Mouse (Mus musculus) CH12.LX (cell line): ENCODE results near the gene Mrtfa. TPM values are rescaled to one million over a fixed set of nuclear protein-coding genes. Genes with fewer than 3 reads are reported as not detected.
A peak's percentile ranks its signal among the peaks of the same experiment; 100 is the strongest.

Experiments
- DNase-seq: peaks from one replicate; pipeline ENCODE4 v3.0.0-alpha.2; 2013; ENCODE audit errors: extremely low read depth
- H3K27ac ChIP-seq: 2 replicates; pipeline ENCODE4 v1.5.1; 2012; ENCODE audit warnings: low read depth, mild to moderate bottlenecking, control low read depth, moderate library complexity; ENCODE audit not compliant: insufficient read depth
- H3K27me3 ChIP-seq: replicated peaks from 2 replicates; pipeline ENCODE3; 2012; ENCODE audit warnings: inconsistent platforms
- H3K36me3 ChIP-seq, 2 experiments: replicated peaks in 1 of 2; 2 replicates each; pipeline versions ENCODE3 to v1.6.1; 2012; ENCODE audit warnings: inconsistent platforms in 1 of 2, low read length in 1 of 2, mild to moderate bottlenecking in 1 of 2, mixed read lengths in 1 of 2, moderate library complexity in 1 of 2; ENCODE audit not compliant: control insufficient read depth in 1 of 2, insufficient read depth in 1 of 2
- H3K4me1 ChIP-seq, 2 experiments: 2 replicates each; pipeline ENCODE4 v1.6.1; 2012; ENCODE audit warnings: inconsistent platforms in 1 of 2, moderate library complexity in 1 of 2; ENCODE audit not compliant: insufficient read depth in 2 of 2, control insufficient read depth in 1 of 2
- H3K4me2 ChIP-seq: 2 replicates; pipeline ENCODE4 v1.6.1; 2012; ENCODE audit warnings: low read depth, mild to moderate bottlenecking, control low read depth; ENCODE audit not compliant: poor library complexity, insufficient read depth, severe bottlenecking
- H3K4me3 ChIP-seq, 3 experiments: fragments of 150-350 bp in 1 of 3; sonication (generic) in 1 of 3; replicated peaks in 1 of 3; 2 replicates each; pipeline versions ENCODE3 to v1.5.1; 2011 to 2012; ENCODE audit warnings: low read depth in 2 of 3, low read length in 2 of 3, mild to moderate bottlenecking in 2 of 3, moderate library complexity in 2 of 3, control low read depth in 1 of 3, improper control_type of control experiment in 1 of 3, inconsistent platforms in 1 of 3, mixed read lengths in 1 of 3; ENCODE audit not compliant: poor library complexity in 1 of 3
- H3K79me2 ChIP-seq: replicated peaks from 2 replicates; pipeline ENCODE4 v1.6.1; 2012; ENCODE audit warnings: mild to moderate bottlenecking, moderate library complexity; ENCODE audit not compliant: control insufficient read depth, poor library complexity, insufficient read depth, severe bottlenecking; ENCODE audit errors: extremely low read depth
- H3K9ac ChIP-seq: 2 replicates; pipeline ENCODE4 v1.6.1; 2012; ENCODE audit warnings: low read depth, mild to moderate bottlenecking, control low read depth, moderate library complexity; ENCODE audit not compliant: insufficient read depth
- H3K9me3 ChIP-seq: replicated peaks from 2 replicates; pipeline ENCODE3; 2012; ENCODE audit warnings: low read length, inconsistent platforms, mixed read lengths
- BHLHE40 ChIP-seq: IDR thresholded peaks from 2 replicates; pipeline ENCODE4 v1.6.1; 2011; ENCODE audit warnings: mild to moderate bottlenecking, low read depth, low read length, improper control_type of control experiment
- CHD1 ChIP-seq: IDR thresholded peaks from 2 replicates; pipeline ENCODE4 v1.6.1; 2012; ENCODE audit warnings: low read depth, low read length, improper control_type of control experiment, inconsistent platforms
- CHD2 ChIP-seq: IDR thresholded peaks from 2 replicates; pipeline ENCODE4 v1.6.1; 2011; ENCODE audit warnings: low read length, improper control_type of control experiment
- E2F4 ChIP-seq: IDR thresholded peaks from 2 replicates; pipeline ENCODE4 v1.6.1; 2011; ENCODE audit warnings: low read depth, low read length, improper control_type of control experiment; ENCODE audit not compliant: insufficient replicate concordance
- ELF1 ChIP-seq: IDR thresholded peaks from 2 replicates; pipeline ENCODE4 v1.6.1; 2014; ENCODE audit warnings: low read depth, mild to moderate bottlenecking, inconsistent platforms, low read length, improper control_type of control experiment
- GABPA ChIP-seq: IDR thresholded peaks from 2 replicates; pipeline ENCODE4 v1.6.1; 2012; ENCODE audit warnings: low read depth, low read length, improper control_type of control experiment, inconsistent platforms; ENCODE audit not compliant: insufficient replicate concordance
- HCFC1 ChIP-seq: IDR thresholded peaks from 2 replicates; pipeline ENCODE4 v1.6.1; 2012; ENCODE audit warnings: low read depth, mild to moderate bottlenecking, inconsistent platforms, low read length, improper control_type of control experiment
- IRF4 ChIP-seq: IDR thresholded peaks from 2 replicates; pipeline ENCODE4 v1.6.1; 2014; ENCODE audit warnings: low read depth, mild to moderate bottlenecking, inconsistent platforms, low read length, improper control_type of control experiment
- JUN ChIP-seq: IDR thresholded peaks from 2 replicates; pipeline ENCODE4 v1.6.1; 2011; ENCODE audit warnings: low read depth, mild to moderate bottlenecking, low read length, improper control_type of control experiment, moderate library complexity; ENCODE audit not compliant: insufficient read depth
- JUND ChIP-seq: conservative IDR thresholded peaks from 2 replicates; pipeline ENCODE4 v1.6.1; 2011; ENCODE audit warnings: low read depth, low read length, improper control_type of control experiment
- MAFK ChIP-seq: IDR thresholded peaks from 2 replicates; pipeline ENCODE4 v1.6.1; 2011; ENCODE audit warnings: low read length, improper control_type of control experiment; ENCODE audit not compliant: insufficient replicate concordance
- MAX ChIP-seq: IDR thresholded peaks from 2 replicates; pipeline ENCODE4 v1.6.1; 2011; ENCODE audit warnings: low read length, improper control_type of control experiment
- MAZ ChIP-seq: IDR thresholded peaks from 2 replicates; pipeline ENCODE4 v1.6.1; 2012; ENCODE audit warnings: low read depth, mild to moderate bottlenecking, inconsistent platforms, low read length, improper control_type of control experiment, moderate library complexity
- MEF2A ChIP-seq: IDR thresholded peaks from 2 replicates; pipeline ENCODE4 v1.6.1; 2014; ENCODE audit warnings: low read depth, mild to moderate bottlenecking, inconsistent platforms, low read length, improper control_type of control experiment, borderline replicate concordance
- MXI1 ChIP-seq: IDR thresholded peaks from 2 replicates; pipeline ENCODE4 v1.6.1; 2011; ENCODE audit warnings: mild to moderate bottlenecking, low read depth, low read length, improper control_type of control experiment
- MYC ChIP-seq: IDR thresholded peaks from 2 replicates; pipeline ENCODE4 v1.6.1; 2011; ENCODE audit warnings: low read depth, mild to moderate bottlenecking, improper control_type of control experiment, low read length
- NELFE ChIP-seq: IDR thresholded peaks from 2 replicates; pipeline ENCODE4 v1.6.1; 2011; ENCODE audit warnings: low read depth, low read length, improper control_type of control experiment
- NRF1 ChIP-seq: IDR thresholded peaks from 2 replicates; pipeline ENCODE4 v1.6.1; 2014; ENCODE audit warnings: low read depth, mild to moderate bottlenecking, inconsistent platforms, low read length, improper control_type of control experiment, moderate library complexity
- PAX5 ChIP-seq: IDR thresholded peaks from 2 replicates; pipeline ENCODE4 v1.6.1; 2012; ENCODE audit warnings: low read length, inconsistent platforms, mixed read lengths
- POLR2A ChIP-seq: IDR thresholded peaks from 2 replicates; pipeline ENCODE4 v1.6.1; 2011; ENCODE audit warnings: low read depth, mild to moderate bottlenecking, improper control_type of control experiment, low read length
- RAD21 ChIP-seq: IDR thresholded peaks from 2 replicates; pipeline ENCODE4 v1.6.1; 2011; ENCODE audit warnings: low read depth, mild to moderate bottlenecking, low read length, improper control_type of control experiment, moderate library complexity
- SIN3A ChIP-seq: IDR thresholded peaks from 2 replicates; pipeline ENCODE4 v1.6.1; 2012; ENCODE audit warnings: low read length, improper control_type of control experiment, inconsistent platforms
- TCF12 ChIP-seq: IDR thresholded peaks from 2 replicates; pipeline ENCODE4 v1.6.1; 2014; ENCODE audit warnings: low read depth, mild to moderate bottlenecking, inconsistent platforms, low read length, improper control_type of control experiment
- UBTF ChIP-seq: IDR thresholded peaks from 2 replicates; pipeline ENCODE4 v1.6.1; 2012; ENCODE audit warnings: low read depth, mild to moderate bottlenecking, inconsistent platforms, low read length, improper control_type of control experiment, moderate library complexity
- ZKSCAN1 ChIP-seq: IDR thresholded peaks from 2 replicates; pipeline ENCODE4 v1.6.1; 2012; ENCODE audit warnings: low read depth, inconsistent platforms, low read length, improper control_type of control experiment, borderline replicate concordance
- ZMIZ1 ChIP-seq: IDR thresholded peaks from 2 replicates; pipeline ENCODE4 v1.6.1; 2012; ENCODE audit warnings: low read depth, mild to moderate bottlenecking, inconsistent platforms, low read length, improper control_type of control experiment
- dilution Hi-C: fragments of 300-500 bp; cut with MboI; formaldehyde crosslinking; loops from 2 replicates; pipeline ENCODE4 v1.14.3; 2020; ENCODE audit warnings: low sequenced_read_pairs; ENCODE audit not compliant: extremely low pct_unique_long_range_greater_than_20kb, extremely low pct_ligation_motif_present
- in situ Hi-C: fragments of 300-500 bp; cut with MboI; formaldehyde crosslinking; loops from 3 replicates; pipeline ENCODE4 v1.14.3; 2019; ENCODE audit warnings: low sequenced_read_pairs, low pct_ligation_motif_present, low pct_unique_long_range_greater_than_20kb, mixed read lengths
- polyA plus RNA-seq: library from polyadenylated mRNA; unstranded; fragments of >175 nt; gene quantifications from 2 replicates; pipeline ENCODE4 v1.2.1, GENCODE M21; 2012; ENCODE audit warnings: low read depth; ENCODE audit not compliant: insufficient read length
- total RNA-seq, 2 experiments: library from RNA; depleted of rRNA; stranded (reverse); fragments of 300-350 nt in 1 of 2; fragments of >200 nt in 1 of 2; gene quantifications; 2 replicates each; pipeline ENCODE4 v1.2.3; 2012 to 2014

The Mrtfa gene
- 7.3 and 8.2 TPM in 2 replicates for total RNA-seq (2012; rRNA removed)
- 4.1 and 4.6 TPM in 2 replicates for total RNA-seq (2014; rRNA removed)
- 20.1 and 23.2 TPM in 2 replicates for polyA plus RNA-seq

DNA sequence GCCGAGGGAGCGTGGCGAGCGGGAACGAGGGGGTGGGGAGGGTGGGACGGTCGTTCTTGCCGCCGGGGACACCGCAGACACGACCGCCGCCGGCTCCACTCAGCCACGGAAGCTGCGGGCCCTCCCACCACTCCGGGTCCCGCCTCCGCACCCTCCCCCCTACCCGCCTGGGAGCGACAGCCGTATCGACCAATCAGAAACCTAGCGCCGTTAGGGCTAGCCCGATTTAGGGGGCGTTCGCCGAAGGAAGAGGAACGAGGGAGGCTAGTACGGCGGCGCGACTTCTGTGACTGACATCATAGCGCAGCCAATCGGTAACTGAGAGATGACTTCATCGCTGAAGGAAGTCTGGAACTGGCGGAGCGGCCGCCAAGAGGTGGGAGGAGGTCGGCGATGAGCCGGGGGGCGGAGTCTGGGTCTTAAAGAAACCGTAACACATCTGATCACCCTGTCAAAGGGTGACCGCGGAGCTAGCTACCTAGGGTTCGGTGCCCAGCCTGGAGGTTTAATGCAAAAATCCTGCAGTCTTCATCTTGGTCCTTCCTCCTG lies at the start of gene Mrtfa:
Mrtfa (minus strand) TSS at position 128 of the 549 bp plus-strand sequence.
- Histone ChIP-seq H3K36me3 (peaks cover 0 to 22% of the 10 kb centered on the region in 2 experiments), H3K4me2 (peak within 1 kb of the TSS; percentile 79), H3K4me3 (peak within 1 kb of the TSS; percentile 72 to 95 (median 90)), H3K9ac (peak within 1 kb of the TSS; percentile 69), H3K27ac (no peak within 1 kb of the TSS), H3K79me2 (no peaks in the 10 kb centered on the region; the same call in none of the 2 replicates), H3K27me3 (no peaks in the 10 kb centered on the region), H3K9me3 (no peaks in the 10 kb centered on the region), H3K4me1 (peaks cover 10 to 30% of the 10 kb centered on the region in 2 experiments; a peak in 3 of 4 replicates)
- DNase-seq, result peak; percentile 99
- in situ Hi-C loops, result loop anchor here (25.0 kb wide), 1 partner anchor 478 kb away; the partner anchor contains the start of gene Tnrc6b
- dilution Hi-C loops, result no loop called here
- TF ChIP-seq NELFE (no peak; the same call in 1 of the 2 replicates), IRF4 (no peak), MAX (no peak), UBTF (no peak), GABPA (no peak), CHD1 (no peak), MAZ (peak; percentile 61; the same call in 1 of the 2 replicates), MEF2A (no peak), NRF1 (peak; percentile 80), MYC (no peak), E2F4 (no peak), SIN3A (no peak), CHD2 (peak; percentile 93), POLR2A (peak; percentile 70), BHLHE40 (no peak), ELF1 (peak; percentile 82), JUN (peak; percentile 71), ZMIZ1 (no peak), TCF12 (no peak), ZKSCAN1 (no peak), RAD21 (no peak), HCFC1 (peak; percentile 73), PAX5 (no peak), JUND (no peak; the same call in 1 of the 2 replicates), MAFK (no peak), MXI1 (0 out of 2 replicates have a peak, but pooled peaks have one; percentile 4)
